Mouse (Mus musculus): Measurements from ENCODE around the gene Gm20772.
"Not testable (repeated sequence)": the region's sequence is repeated elsewhere in the genome, so short reads cannot be mapped to it uniquely, and the experiment has no call there.

The Gm20772 gene

GRCm38 (mm10) chrY:17874441-17874840 is at the start of gene Gm20772, which contains the start of gene Gm20831:
Gene Gm20772, plus strand, starts transcription at chrY:17874741.
Gene Gm20831, plus strand, starts transcription at chrY:17874741.
- DNase-seq (ENCODE audit: low read depth, low spot score), result not testable (repeated sequence)

GRCm38 (mm10) chrY:17846166-17846565 is 28.4 kb upstream of the Gm20772 start, which contains the start of gene Gm21904:
Gene Gm21904, minus strand, starts transcription at chrY:17846266.
- DNase-seq (ENCODE audit: low read depth, low spot score), result not testable (repeated sequence)
